Mouse (Mus musculus) forebrain, embryonic 14.5 days (tissue): Measurements from ENCODE around the gene Zfp708. TPM values are rescaled to one million over a fixed set of nuclear protein-coding genes. Genes with fewer than 3 reads are reported as not detected.
A peak's percentile ranks its signal among the peaks of the same experiment; 100 is the strongest.

ENCODE experiments used
- ATAC-seq: fragments of 200-750 bp; cut with Nextera tagmentation; 2 replicates; pipeline ENCODE4 v1.8.0; 2017; ENCODE audit warnings: mild to moderate bottlenecking, moderate library complexity
- DNase-seq: peaks from one replicate; pipeline ENCODE4 v3.0.0-alpha.2; 2015; ENCODE audit warnings: low spot score
- H3K27ac ChIP-seq: fragments of 300-500 bp; sonication (generic); 2 replicates; pipeline ENCODE4 v1.5.1; 2014; ENCODE audit warnings: low read depth, mild to moderate bottlenecking, control low read depth, low read length, moderate library complexity
- H3K27me3 ChIP-seq: fragments of 300-500 bp; sonication (generic); replicated peaks from 2 replicates; pipeline ENCODE4 v1.6.1; 2014; ENCODE audit warnings: low read length, control low read depth, mixed read lengths; ENCODE audit not compliant: control insufficient read depth, insufficient read depth
- H3K36me3 ChIP-seq: fragments of 300-500 bp; sonication (generic); 2 replicates; pipeline ENCODE4 v1.6.1; 2014; ENCODE audit warnings: low read length, control low read depth; ENCODE audit not compliant: control insufficient read depth, insufficient read depth
- H3K4me1 ChIP-seq: fragments of 300-500 bp; sonication (generic); 2 replicates; pipeline ENCODE4 v1.6.1; 2014; ENCODE audit warnings: antibody characterized with exemption, low read length, control low read depth; ENCODE audit not compliant: control insufficient read depth, insufficient read depth
- H3K4me2 ChIP-seq: fragments of 300-500 bp; sonication (generic); 2 replicates; pipeline ENCODE4 v1.6.1; 2014; ENCODE audit warnings: mild to moderate bottlenecking, control low read depth, low read length
- H3K4me3 ChIP-seq: fragments of 300-500 bp; sonication (generic); 2 replicates; pipeline ENCODE4 v1.5.1; 2014; ENCODE audit warnings: low read depth, low read length, control low read depth
- H3K9ac ChIP-seq: fragments of 300-500 bp; sonication (generic); 2 replicates; pipeline ENCODE4 v1.6.1; 2014; ENCODE audit warnings: mild to moderate bottlenecking, low read length, control low read depth, moderate library complexity
- H3K9me3 ChIP-seq: fragments of 300-500 bp; sonication (generic); replicated peaks from 2 replicates; pipeline ENCODE4 v1.6.1; 2016; ENCODE audit warnings: low read length, control low read depth, mixed read lengths; ENCODE audit not compliant: control insufficient read depth
- WGBS: fragments of 180-500 bp; shearing (Covaris S2); extraction: QIAGEN DNeasy Blood & Tissue Kit; methylation state at CpG from one replicate; pipeline ENCODE4 v1.1.7; 2014; 5-methylcytosine and 5-hydroxymethylcytosine counted together
- polyA plus RNA-seq: library from polyadenylated mRNA; unstranded; fragments of >200 nt; fragmentation: Nextera tagmentation; extraction: Ambion mirVana; gene quantifications from 2 replicates; pipeline ENCODE4 v1.2.1, GENCODE M21; 2014

Zfp708 gene
- polyA plus RNA-seq, 1 experiment from 2014 or later: 13.7 TPM

GRCm38 (mm10) chr13:67108194-67108820, 10.5 kb upstream of the Zfp708 start, which contains the start of gene Gm28557:
TSS of gene Gm28557 (minus strand) at chr13:67108604.
- no peak within 1 kb of the TSS for H3K27ac ChIP-seq

GRCm38 (mm10) chr13:67107681-67108080, 9.9 kb upstream of the Zfp708 start:
- Histone ChIP-seq H3K9me3 (no peaks in the 10 kb centered on the region), H3K4me3 (peak overlapping the region; percentile 53), H3K4me2 (peak overlapping the region; percentile 56), H3K4me1 (no peaks in the 10 kb centered on the region; the same call in 1 of the 2 replicates), H3K36me3 (no peaks in the 10 kb centered on the region), H3K9ac (peak overlapping the region; percentile 62), H3K27ac (no peak overlapping the region), H3K27me3 (no peaks in the 10 kb centered on the region)
- DNase-seq (no peak), ATAC-seq (no peak)
- 71% methylated on average over 9 of the region's 9 CpGs for WGBS

More at GRCm38 (mm10) chr13:67108194-67108820, 10.5 kb upstream of the Zfp708 start, which contains the start of gene Gm28557:
- H3K4me3 ChIP-seq: peak within 1 kb of the TSS; percentile 53
- peak within 1 kb of the TSS; percentile 56 for H3K4me2 ChIP-seq
- DNase-seq: peak; percentile 99
- H3K27me3 ChIP-seq: no peaks in the 10 kb centered on the region
- peak; percentile 99 for ATAC-seq
- H3K9me3 ChIP-seq: no peaks in the 10 kb centered on the region
- under 1% methylated on average over 17 of the region's 17 CpGs for WGBS
- H3K36me3 ChIP-seq: no peaks in the 10 kb centered on the region
- H3K4me1 ChIP-seq: no peaks in the 10 kb centered on the region; the same call in 1 of the 2 replicates
- peak within 1 kb of the TSS; percentile 62 for H3K9ac ChIP-seq

- DNase-seq (no peak), ATAC-seq (no peak)
- Histone ChIP-seq H3K27me3 (no peaks in the 10 kb centered on the region), H3K9ac (no peak overlapping the region), H3K4me2 (no peak overlapping the region), H3K4me3 (no peak overlapping the region), H3K4me1 (no peaks in the 10 kb centered on the region), H3K27ac (no peak overlapping the region), H3K9me3 (no peaks in the 10 kb centered on the region), H3K36me3 (no peaks in the 10 kb centered on the region)
- WGBS: 100% methylated on average over 1 of the region's 1 CpGs
Observed at GRCm38 (mm10) chr13:67090154-67090553, 7.6 kb downstream of the Zfp708 start.

- no peak for ATAC-seq
- no peak for DNase-seq
- Histone ChIP-seq H3K27ac (no peak overlapping the region), H3K4me3 (peak overlapping the region; percentile 63), H3K4me1 (0 out of 2 replicates have a peak, but pooled peaks cover 4% of the 10 kb centered on the region), H3K36me3 (peaks cover 3% of the 10 kb centered on the region; the same call in 1 of the 2 replicates), H3K9ac (no peak overlapping the region), H3K4me2 (peak overlapping the region; percentile 69), H3K9me3 (0 out of 2 replicates have a peak, but pooled peaks cover 3% of the 10 kb centered on the region), H3K27me3 (no peaks in the 10 kb centered on the region)
- 91% methylated on average over 1 of the region's 1 CpGs for WGBS
Observed at GRCm38 (mm10) chr13:67081946-67082345, 15.8 kb downstream of the Zfp708 start.

- WGBS: under 1% methylated on average over 24 of the region's 24 CpGs
- no peaks in the 10 kb centered on the region for H3K27me3 ChIP-seq
- H3K4me1 ChIP-seq: 0 out of 2 replicates have a peak, but pooled peaks cover 4% of the 10 kb centered on the region
- peak overlapping the region; percentile 75 for H3K9ac ChIP-seq
- H3K9me3 ChIP-seq: peaks cover 8% of the 10 kb centered on the region; the same call in 1 of the 2 replicates
- DNase-seq (peak; percentile 92), ATAC-seq (peak; percentile 97)
- H3K4me3 ChIP-seq: peak overlapping the region; percentile 63
- peak overlapping the region; percentile 69 for H3K4me2 ChIP-seq
- H3K27ac ChIP-seq: peak overlapping the region; percentile 66
- peaks cover 4% of the 10 kb centered on the region; the same call in 1 of the 2 replicates for H3K36me3 ChIP-seq
Observed at GRCm38 (mm10) chr13:67081142-67081713, 16.5 kb downstream of the Zfp708 start.

- peaks cover 24% of the 10 kb centered on the region for H3K9me3 ChIP-seq
- 0 out of 2 replicates have a peak, but pooled peaks cover 4% of the 10 kb centered on the region for H3K4me1 ChIP-seq
- DNase-seq: no peak
- no peak overlapping the region for H3K4me3 ChIP-seq
- 92% methylated on average over 2 of the region's 2 CpGs for WGBS
- no peak overlapping the region for H3K4me2 ChIP-seq
- H3K27me3 ChIP-seq: no peaks in the 10 kb centered on the region
- H3K36me3 ChIP-seq: peaks cover 28% of the 10 kb centered on the region
- no peak for ATAC-seq
- no peak overlapping the region for H3K9ac ChIP-seq
- H3K27ac ChIP-seq: no peak overlapping the region
Observed at GRCm38 (mm10) chr13:67077244-67077643, 20.5 kb downstream of the Zfp708 start.

GRCm38 (mm10) chr13:67072786-67073185, 25.0 kb downstream of the Zfp708 start:
- no peak overlapping the region for H3K27ac ChIP-seq
- H3K4me3 ChIP-seq: no peak overlapping the region
- WGBS: 93% methylated on average over 2 of the region's 2 CpGs
- ATAC-seq (no peak), DNase-seq (no peak)
- no peaks in the 10 kb centered on the region for H3K4me1 ChIP-seq
- no peak overlapping the region for H3K4me2 ChIP-seq
- H3K9me3 ChIP-seq: peaks cover 42% of the 10 kb centered on the region
- no peaks in the 10 kb centered on the region for H3K27me3 ChIP-seq
- no peak overlapping the region for H3K9ac ChIP-seq
- peaks cover 48% of the 10 kb centered on the region for H3K36me3 ChIP-seq

GRCm38 (mm10) chr13:67065386-67065785, 32.4 kb downstream of the Zfp708 start:
- ATAC-seq: no peak
- Histone ChIP-seq H3K9ac (no peak overlapping the region), H3K4me3 (no peak overlapping the region), H3K27me3 (no peaks in the 10 kb centered on the region), H3K9me3 (peaks cover 12% of the 10 kb centered on the region), H3K27ac (no peak overlapping the region), H3K36me3 (peaks cover 10% of the 10 kb centered on the region), H3K4me2 (no peak overlapping the region), H3K4me1 (0 out of 2 replicates have a peak, but pooled peaks cover under 1% of the 10 kb centered on the region)
- 87% methylated on average over 8 of the region's 8 CpGs for WGBS
- DNase-seq: no peak

- Histone ChIP-seq H3K27ac (no peak overlapping the region), H3K4me1 (0 out of 2 replicates have a peak, but pooled peaks cover 6% of the 10 kb centered on the region), H3K9me3 (peaks cover 5% of the 10 kb centered on the region; the same call in 1 of the 2 replicates), H3K9ac (no peak overlapping the region), H3K36me3 (no peaks in the 10 kb centered on the region), H3K4me2 (no peak overlapping the region), H3K4me3 (no peak overlapping the region), H3K27me3 (no peaks in the 10 kb centered on the region)
- WGBS: 63% methylated on average over 7 of the region's 7 CpGs
- ATAC-seq (no peak), DNase-seq (no peak)
Observed at GRCm38 (mm10) chr13:67062427-67062826, 35.3 kb downstream of the Zfp708 start.
